Mouse (Mus musculus) forebrain, embryonic 15.5 days (tissue): ENCODE data around the gene Man2a2. TPM values are rescaled to one million over a fixed set of nuclear protein-coding genes. Genes with fewer than 3 reads are reported as not detected.

Experiments used
- ATAC-seq: fragments of 200-750 bp; cut with Nextera tagmentation; replicated peaks from 2 replicates; pipeline ENCODE4 v1.8.0; 2017; ENCODE audit warnings: mild to moderate bottlenecking, moderate TSS enrichment, moderate library complexity
- H3K27ac ChIP-seq: fragments of 300-500 bp; sonication (generic); replicated peaks from 2 replicates; pipeline ENCODE4 v1.5.1; 2015; ENCODE audit warnings: mild to moderate bottlenecking, inconsistent platforms
- H3K27me3 ChIP-seq: fragments of 300-500 bp; sonication (generic); 2 replicates; pipeline ENCODE4 v1.6.1; 2015; ENCODE audit warnings: inconsistent platforms
- H3K36me3 ChIP-seq: fragments of 300-500 bp; sonication (generic); 2 replicates; pipeline ENCODE4 v1.6.1; 2015; ENCODE audit warnings: mild to moderate bottlenecking, inconsistent platforms
- H3K4me1 ChIP-seq: fragments of 300-500 bp; sonication (generic); 2 replicates; pipeline ENCODE4 v1.6.1; 2015; ENCODE audit warnings: inconsistent platforms
- H3K4me2 ChIP-seq: fragments of 300-500 bp; sonication (generic); replicated peaks from 2 replicates; pipeline ENCODE4 v1.6.1; 2015; ENCODE audit warnings: mild to moderate bottlenecking, inconsistent platforms
- H3K4me3 ChIP-seq: fragments of 300-500 bp; sonication (generic); 2 replicates; pipeline ENCODE4 v1.5.1; 2015; ENCODE audit warnings: mild to moderate bottlenecking, inconsistent platforms
- H3K9ac ChIP-seq: fragments of 300-500 bp; sonication (generic); replicated peaks from 2 replicates; pipeline ENCODE4 v1.6.1; 2015; ENCODE audit warnings: mild to moderate bottlenecking, inconsistent platforms
- H3K9me3 ChIP-seq: fragments of 300-500 bp; sonication (generic); 2 replicates; pipeline ENCODE4 v1.6.1; 2016; ENCODE audit warnings: inconsistent platforms
- WGBS: fragments of 180-500 bp; shearing (Covaris S2); methylation state at CpG from one replicate; pipeline ENCODE4 v1.1.7; 2015; ENCODE audit warnings: mixed read lengths; 5-methylcytosine and 5-hydroxymethylcytosine counted together
- polyA plus RNA-seq: library from polyadenylated mRNA; unstranded; fragments of >200 nt; fragmentation: Nextera tagmentation; extraction: Ambion mirVana; gene quantifications from 2 replicates; pipeline ENCODE4 v1.2.1, GENCODE M21; 2015

Man2a2 gene
- polyA plus RNA-seq, 1 experiment from 2014 or later: 19.2 TPM

DNA sequence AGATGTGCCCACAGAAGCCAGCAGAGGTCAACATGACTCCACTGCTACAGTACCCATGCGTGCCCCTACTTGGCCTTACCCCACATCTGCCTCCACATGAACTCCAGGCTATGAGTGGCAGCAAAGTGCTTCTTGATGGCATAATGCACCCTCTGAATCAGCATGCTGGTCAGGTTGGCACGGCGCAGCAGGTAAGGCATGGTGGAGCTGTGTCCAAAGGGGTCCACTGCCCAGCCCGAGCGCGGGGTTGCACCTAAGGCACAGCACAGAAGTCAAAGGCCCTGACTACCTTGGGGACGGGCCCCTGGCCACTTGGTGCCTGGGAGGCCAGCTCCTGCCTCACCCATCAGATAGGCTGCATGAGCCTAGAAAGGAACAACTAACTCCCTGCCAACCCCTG is 3.9 kb downstream of the Man2a2 start:
- Histone ChIP-seq H3K36me3 (peaks cover 54% of the 10 kb centered on the region), H3K9me3 (no peaks in the 10 kb centered on the region), H3K27ac (no peak overlapping the region), H3K27me3 (no peaks in the 10 kb centered on the region), H3K4me1 (peaks cover 12% of the 10 kb centered on the region), H3K4me3 (no peak overlapping the region), H3K9ac (no peak overlapping the region), H3K4me2 (no peak overlapping the region)
- WGBS: 98% methylated on average over 7 of the region's 7 CpGs
- no peak for ATAC-seq

DNA sequence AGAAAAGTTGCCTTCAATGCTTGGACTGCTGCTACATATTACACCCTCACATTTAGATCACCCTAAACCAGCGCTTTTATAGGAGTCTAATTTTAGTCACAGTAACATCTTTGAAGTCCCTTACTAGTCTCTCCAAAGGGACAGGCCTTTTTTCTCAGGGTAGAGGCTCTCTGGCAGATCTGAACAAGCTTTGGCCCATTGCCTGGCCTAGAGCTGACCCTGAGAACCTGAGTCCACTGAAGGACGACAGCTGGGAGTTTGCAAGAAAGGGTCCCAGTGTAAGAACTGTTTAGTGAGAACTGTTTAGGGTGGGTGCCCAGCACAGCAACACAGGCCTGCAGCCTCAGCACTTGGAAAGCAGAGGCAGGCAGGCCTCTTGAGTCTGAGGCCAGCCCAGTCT is 5.4 kb downstream of the Man2a2 start:
- no peak for ATAC-seq
- Histone ChIP-seq H3K4me2 (no peak overlapping the region), H3K9me3 (no peaks in the 10 kb centered on the region), H3K36me3 (peaks cover 68% of the 10 kb centered on the region), H3K27ac (no peak overlapping the region), H3K4me1 (peaks cover 12% of the 10 kb centered on the region), H3K4me3 (no peak overlapping the region), H3K9ac (no peak overlapping the region), H3K27me3 (no peaks in the 10 kb centered on the region)
- 83% methylated on average over 2 of the region's 2 CpGs for WGBS

DNA sequence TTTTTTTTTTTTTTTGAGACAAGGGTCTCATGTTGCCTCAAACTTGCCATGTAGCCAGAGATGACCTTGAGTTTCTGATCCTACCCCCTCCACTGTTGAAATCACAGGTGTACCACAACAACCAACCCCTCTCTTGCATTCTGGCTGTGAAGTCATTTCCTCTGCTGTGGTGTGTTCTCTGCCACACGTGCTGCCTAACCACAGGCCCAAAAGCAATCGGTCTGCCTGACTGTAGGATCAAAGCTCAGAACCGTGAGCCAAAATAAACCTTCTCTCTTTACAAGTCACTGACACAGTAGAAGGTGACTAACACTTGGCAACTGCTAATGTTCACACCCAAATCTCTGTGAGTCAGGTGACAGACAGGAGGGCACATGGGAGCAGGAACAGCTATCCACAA is 10.7 kb downstream of the Man2a2 start:
- H3K27me3 ChIP-seq: no peaks in the 10 kb centered on the region
- WGBS: 87% methylated on average over 3 of the region's 3 CpGs
- H3K4me2 ChIP-seq: no peak overlapping the region
- H3K9ac ChIP-seq: no peak overlapping the region
- no peaks in the 10 kb centered on the region for H3K4me1 ChIP-seq
- ATAC-seq: no peak
- H3K9me3 ChIP-seq: no peaks in the 10 kb centered on the region
- no peak overlapping the region for H3K4me3 ChIP-seq
- H3K36me3 ChIP-seq: peaks cover 84% of the 10 kb centered on the region
- H3K27ac ChIP-seq: no peak overlapping the region

DNA sequence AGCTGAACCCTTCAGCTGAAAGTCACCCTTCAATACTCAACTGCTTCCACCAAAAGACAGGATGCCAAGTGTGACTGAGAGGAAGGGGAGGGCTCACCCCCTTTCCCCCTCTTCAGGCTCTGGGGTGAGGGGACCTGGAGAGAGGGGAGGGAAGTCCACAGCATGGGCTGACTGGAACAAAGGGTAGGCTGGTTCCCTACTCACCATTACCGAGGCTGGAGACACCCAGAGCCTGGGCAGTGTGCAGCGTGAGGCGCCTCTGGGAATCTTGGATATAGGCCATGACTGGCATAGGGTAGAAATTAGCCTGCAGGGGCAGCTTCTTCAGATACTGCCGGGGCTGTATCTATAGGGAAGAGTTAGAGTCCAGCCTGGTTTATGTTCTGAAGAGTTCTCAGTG is 13.1 kb downstream of the Man2a2 start:
- Histone ChIP-seq H3K36me3 (peaks cover 80% of the 10 kb centered on the region), H3K27me3 (no peaks in the 10 kb centered on the region), H3K4me1 (no peaks in the 10 kb centered on the region), H3K27ac (no peak overlapping the region), H3K9ac (no peak overlapping the region), H3K4me2 (no peak overlapping the region), H3K4me3 (no peak overlapping the region), H3K9me3 (no peaks in the 10 kb centered on the region)
- ATAC-seq: no peak
- 45% methylated on average over 4 of the region's 4 CpGs for WGBS

DNA sequence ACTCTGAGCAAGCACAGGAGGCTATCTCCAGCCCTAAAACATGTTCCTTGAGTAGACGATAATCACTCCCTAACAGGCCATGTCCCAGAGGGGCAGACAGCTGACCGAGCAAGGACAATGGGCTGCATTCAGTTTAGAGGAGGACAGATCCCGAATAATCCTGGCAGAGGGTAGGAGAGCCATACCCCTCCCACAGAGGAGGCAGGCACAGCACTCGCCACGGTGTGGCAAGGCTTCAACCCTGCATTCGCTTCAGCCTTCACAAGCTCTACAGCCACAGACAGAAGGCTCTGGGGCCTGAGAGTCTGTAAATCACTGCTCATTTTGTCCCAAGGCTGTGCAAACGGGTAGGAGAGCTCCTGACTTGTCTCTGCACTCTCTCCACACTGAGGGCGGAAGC is 14.0 kb downstream of the Man2a2 start:
- Histone ChIP-seq H3K9ac (no peak overlapping the region), H3K27me3 (no peaks in the 10 kb centered on the region), H3K9me3 (no peaks in the 10 kb centered on the region), H3K36me3 (peaks cover 79% of the 10 kb centered on the region), H3K4me3 (no peak overlapping the region), H3K27ac (no peak overlapping the region), H3K4me1 (no peaks in the 10 kb centered on the region), H3K4me2 (no peak overlapping the region)
- no peak for ATAC-seq
- 18% methylated on average over 8 of the region's 8 CpGs for WGBS

DNA sequence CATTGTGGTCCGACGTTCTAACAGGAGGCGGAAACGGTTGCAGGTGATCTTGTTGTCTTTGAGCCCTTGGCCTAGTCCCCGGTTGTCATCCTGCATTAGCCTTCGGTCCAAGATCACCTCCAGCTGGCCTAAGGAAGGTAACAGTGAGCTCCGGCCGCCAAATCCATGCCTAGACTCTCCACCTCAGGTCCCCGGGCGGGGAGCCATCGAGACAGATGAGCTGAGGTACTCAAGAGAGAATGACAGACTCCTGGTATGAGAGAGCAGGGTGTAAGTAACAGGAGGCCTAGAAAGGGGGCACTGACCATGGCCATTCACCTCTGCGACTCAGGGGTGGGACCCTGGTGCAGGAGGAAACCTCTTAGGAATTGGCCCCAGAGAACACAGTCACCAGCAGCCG is 14.8 kb downstream of the Man2a2 start:
- 89% methylated on average over 13 of the region's 13 CpGs for WGBS
- Histone ChIP-seq H3K9me3 (no peaks in the 10 kb centered on the region), H3K27me3 (no peaks in the 10 kb centered on the region), H3K4me2 (no peak overlapping the region), H3K4me3 (no peak overlapping the region), H3K36me3 (peaks cover 78% of the 10 kb centered on the region), H3K4me1 (no peaks in the 10 kb centered on the region), H3K9ac (no peak overlapping the region), H3K27ac (no peak overlapping the region)
- ATAC-seq: no peak

DNA sequence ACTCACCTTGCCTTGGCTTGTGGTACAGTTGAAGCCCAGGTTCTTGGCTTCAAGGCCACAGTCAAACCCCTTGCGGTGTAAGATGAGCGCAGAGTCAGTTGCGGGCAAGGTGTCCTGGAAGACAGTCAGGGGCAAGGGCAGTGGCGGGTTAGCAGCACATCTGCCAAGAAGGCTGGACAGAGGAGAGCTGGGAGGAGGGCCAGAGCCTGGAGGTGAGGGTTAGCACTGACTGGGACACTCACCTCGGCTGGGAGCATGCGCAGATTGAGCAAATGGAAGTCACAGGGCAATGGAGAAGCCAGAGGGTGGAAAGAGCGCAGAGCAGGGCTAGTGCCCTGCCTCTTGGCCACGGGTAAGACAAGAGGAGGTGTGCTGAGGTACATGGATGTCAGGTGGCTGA is 18.3 kb downstream of the Man2a2 start:
- Histone ChIP-seq H3K27ac (no peak overlapping the region), H3K4me2 (no peak overlapping the region), H3K36me3 (peaks cover 61% of the 10 kb centered on the region), H3K9ac (no peak overlapping the region), H3K4me3 (no peak overlapping the region), H3K27me3 (no peaks in the 10 kb centered on the region), H3K9me3 (no peaks in the 10 kb centered on the region), H3K4me1 (no peaks in the 10 kb centered on the region)
- no peak for ATAC-seq
- 87% methylated on average over 8 of the region's 8 CpGs for WGBS

DNA sequence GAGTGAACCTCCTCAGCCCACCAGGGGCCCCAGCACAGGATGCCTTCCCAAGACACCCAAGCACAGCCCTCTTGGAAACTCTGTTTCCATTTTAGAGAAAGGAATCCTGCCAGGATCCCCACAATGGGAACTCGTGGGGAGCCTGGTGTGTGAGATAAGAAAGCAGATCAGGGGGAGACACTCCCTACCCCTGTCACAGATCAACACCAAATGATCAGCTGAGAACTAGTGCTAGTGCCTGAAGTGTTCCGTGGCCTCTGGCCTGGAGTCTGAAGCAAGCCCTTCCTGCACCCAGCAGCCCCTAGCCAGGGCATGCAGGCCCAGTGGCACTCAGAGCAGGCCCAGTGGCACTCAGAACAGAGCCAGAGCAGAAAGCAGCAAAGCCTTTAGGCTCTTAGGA is 20.4 kb downstream of the Man2a2 start:
- WGBS: 76% methylated on average over 2 of the region's 2 CpGs
- Histone ChIP-seq H3K36me3 (peaks cover 45% of the 10 kb centered on the region), H3K4me3 (no peak overlapping the region), H3K9me3 (no peaks in the 10 kb centered on the region), H3K27ac (no peak overlapping the region), H3K27me3 (no peaks in the 10 kb centered on the region), H3K4me2 (no peak overlapping the region), H3K4me1 (no peaks in the 10 kb centered on the region), H3K9ac (no peak overlapping the region)
- ATAC-seq: no peak

DNA sequence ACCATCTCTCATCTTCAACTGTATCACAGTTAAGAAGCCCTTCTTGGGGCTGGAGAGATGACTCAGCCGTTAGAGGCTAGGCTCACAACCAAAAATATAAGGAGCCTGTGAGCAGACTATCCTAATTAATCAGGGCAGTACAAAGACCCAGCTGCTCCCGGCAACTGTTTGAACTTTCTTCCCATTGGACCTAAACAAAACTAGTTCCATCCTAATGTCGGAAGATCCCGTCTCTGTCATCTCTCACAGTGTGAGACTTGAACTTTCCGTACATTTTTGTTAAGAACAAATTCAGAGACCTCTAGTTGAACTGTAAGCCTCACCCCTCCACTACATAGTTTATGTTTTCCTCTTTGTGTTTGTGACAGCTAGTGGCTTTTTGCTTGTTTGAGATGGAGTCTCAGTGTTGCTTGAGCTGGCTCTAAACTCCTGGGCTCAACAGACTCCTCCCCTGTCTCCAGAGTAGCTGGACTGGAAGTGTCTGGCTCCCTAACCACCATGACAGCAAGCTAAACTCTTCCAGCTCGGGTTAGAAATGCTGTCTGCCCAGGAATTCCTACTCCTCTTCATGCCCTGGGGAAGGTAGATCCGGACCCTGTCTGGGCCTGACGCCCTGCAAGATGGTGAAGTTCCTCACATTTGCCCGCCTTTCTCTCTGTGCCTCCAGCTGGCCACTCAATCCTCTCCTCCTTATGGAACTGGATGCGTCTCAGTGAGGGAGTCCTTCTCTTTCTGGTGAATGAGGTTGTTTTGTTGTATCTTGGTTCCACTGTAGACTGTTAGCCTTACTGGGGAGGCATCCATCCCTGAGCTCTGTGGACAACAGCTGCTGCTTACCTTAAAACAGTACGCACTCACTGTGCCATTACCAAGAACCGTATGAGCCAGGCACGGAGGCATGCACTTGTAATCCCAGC is 23.2 kb downstream of the Man2a2 start:
- Histone ChIP-seq H3K4me1 (peaks cover 8% of the 10 kb centered on the region), H3K9ac (no peak overlapping the region), H3K27ac (no peak overlapping the region), H3K4me2 (no peak overlapping the region), H3K36me3 (peaks cover 27% of the 10 kb centered on the region), H3K9me3 (no peaks in the 10 kb centered on the region), H3K4me3 (no peak overlapping the region), H3K27me3 (no peaks in the 10 kb centered on the region)
- WGBS: 74% methylated on average over 13 of the region's 13 CpGs
- ATAC-seq: no peak

DNA sequence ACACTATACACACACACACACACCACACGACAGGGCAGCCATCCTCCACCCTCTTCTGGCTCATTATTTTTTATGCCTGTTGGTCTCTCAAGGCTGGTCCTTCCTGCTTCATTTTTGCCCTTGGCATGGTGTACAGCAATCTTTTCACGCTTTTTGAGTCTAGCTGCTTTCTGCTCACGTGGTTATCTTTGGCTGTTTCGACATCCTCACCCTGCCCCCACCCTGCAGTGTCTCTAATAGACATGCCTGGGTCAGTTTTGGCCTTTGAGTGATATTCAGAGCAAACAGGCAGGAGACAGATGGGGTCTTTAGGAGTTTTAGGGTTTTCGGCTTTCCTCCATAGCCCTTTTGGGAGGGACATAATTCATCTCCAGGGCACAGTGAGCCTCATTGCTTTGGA is 24.3 kb downstream of the Man2a2 start:
- ATAC-seq: no peak
- no peak overlapping the region for H3K4me2 ChIP-seq
- WGBS: 93% methylated on average over 5 of the region's 5 CpGs
- H3K27me3 ChIP-seq: no peaks in the 10 kb centered on the region
- no peaks in the 10 kb centered on the region for H3K9me3 ChIP-seq
- H3K9ac ChIP-seq: no peak overlapping the region
- H3K36me3 ChIP-seq: peaks cover 18% of the 10 kb centered on the region
- no peak overlapping the region for H3K27ac ChIP-seq
- H3K4me3 ChIP-seq: no peak overlapping the region
- H3K4me1 ChIP-seq: peaks cover 13% of the 10 kb centered on the region

DNA sequence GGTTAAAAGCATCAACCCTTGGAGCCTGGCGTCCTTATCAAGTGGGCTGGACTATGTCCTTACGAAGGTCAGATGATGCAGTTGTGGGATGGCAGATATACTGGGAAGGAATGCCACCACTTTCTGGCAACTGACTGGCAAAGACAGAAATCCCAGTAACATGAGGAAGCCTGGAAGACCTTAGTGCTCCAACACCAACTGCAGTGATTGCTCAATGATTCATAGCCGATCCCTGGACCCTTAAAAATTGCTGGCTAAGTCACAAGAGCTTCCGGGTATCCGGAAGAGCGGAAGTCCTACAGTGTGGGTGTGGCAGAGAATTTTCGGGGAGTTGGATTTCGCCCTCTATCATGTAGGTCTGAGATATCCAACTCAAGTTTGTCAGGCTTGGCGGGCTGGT is 25.0 kb downstream of the Man2a2 start:
- Histone ChIP-seq H3K9ac (no peak overlapping the region), H3K4me2 (no peak overlapping the region), H3K9me3 (no peaks in the 10 kb centered on the region), H3K4me1 (peaks cover 14% of the 10 kb centered on the region), H3K4me3 (no peak overlapping the region), H3K27me3 (no peaks in the 10 kb centered on the region), H3K27ac (no peak overlapping the region), H3K36me3 (peaks cover 13% of the 10 kb centered on the region)
- ATAC-seq: no peak
- 96% methylated on average over 9 of the region's 9 CpGs for WGBS

DNA sequence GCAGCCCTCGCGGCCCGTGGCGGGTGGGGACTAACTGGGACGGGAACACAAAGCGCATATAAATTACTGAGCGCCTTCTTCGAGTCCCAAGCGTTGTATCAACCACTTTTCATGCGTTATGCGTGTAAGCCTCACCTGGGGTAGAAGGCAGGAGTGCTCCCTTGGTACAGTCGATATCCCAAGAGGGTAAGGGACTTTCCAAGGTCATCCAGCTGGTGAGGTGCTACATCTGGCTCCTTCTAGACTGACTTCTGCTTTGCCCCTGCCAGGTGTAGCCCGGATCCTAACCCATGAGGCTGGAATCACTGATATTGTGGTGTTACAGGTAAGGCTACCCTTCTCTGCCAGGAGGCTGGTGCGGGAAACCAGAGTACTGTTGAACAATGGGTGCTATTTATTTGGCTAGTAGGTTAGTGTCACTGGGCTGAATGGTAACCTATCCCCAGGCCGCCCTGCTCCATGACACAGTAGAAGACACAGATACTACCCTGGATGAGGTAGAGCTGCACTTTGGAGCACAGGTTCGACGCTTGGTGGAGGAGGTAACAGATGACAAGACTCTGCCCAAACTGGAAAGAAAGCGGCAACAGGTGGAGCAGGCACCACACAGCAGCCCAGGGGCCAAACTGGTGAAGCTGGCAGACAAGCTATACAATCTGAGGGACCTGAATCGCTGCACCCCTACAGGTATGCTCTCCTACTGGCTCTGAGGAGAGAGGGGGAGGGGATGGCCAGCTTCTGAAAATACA is 27.7 kb downstream of the Man2a2 start:
- Histone ChIP-seq H3K9ac (peak overlapping the region; percentile 60), H3K4me2 (peak overlapping the region; percentile 79), H3K36me3 (no peaks in the 10 kb centered on the region), H3K4me1 (peaks cover 32% of the 10 kb centered on the region), H3K4me3 (peak overlapping the region; percentile 44), H3K9me3 (no peaks in the 10 kb centered on the region), H3K27ac (peak overlapping the region; percentile 80), H3K27me3 (no peaks in the 10 kb centered on the region)
- 28% methylated on average over 19 of the region's 19 CpGs for WGBS
- ATAC-seq: peak; percentile 9
